Mouse (Mus musculus) ovary, postnatal 36 days (tissue): ENCODE data around the gene Aamdc.

Experiments
- DNase-seq: peaks from one replicate; pipeline ENCODE4 v3.0.0; 2022; ENCODE audit warnings: low spot score, mixed read lengths

Aamdc gene

DNA sequence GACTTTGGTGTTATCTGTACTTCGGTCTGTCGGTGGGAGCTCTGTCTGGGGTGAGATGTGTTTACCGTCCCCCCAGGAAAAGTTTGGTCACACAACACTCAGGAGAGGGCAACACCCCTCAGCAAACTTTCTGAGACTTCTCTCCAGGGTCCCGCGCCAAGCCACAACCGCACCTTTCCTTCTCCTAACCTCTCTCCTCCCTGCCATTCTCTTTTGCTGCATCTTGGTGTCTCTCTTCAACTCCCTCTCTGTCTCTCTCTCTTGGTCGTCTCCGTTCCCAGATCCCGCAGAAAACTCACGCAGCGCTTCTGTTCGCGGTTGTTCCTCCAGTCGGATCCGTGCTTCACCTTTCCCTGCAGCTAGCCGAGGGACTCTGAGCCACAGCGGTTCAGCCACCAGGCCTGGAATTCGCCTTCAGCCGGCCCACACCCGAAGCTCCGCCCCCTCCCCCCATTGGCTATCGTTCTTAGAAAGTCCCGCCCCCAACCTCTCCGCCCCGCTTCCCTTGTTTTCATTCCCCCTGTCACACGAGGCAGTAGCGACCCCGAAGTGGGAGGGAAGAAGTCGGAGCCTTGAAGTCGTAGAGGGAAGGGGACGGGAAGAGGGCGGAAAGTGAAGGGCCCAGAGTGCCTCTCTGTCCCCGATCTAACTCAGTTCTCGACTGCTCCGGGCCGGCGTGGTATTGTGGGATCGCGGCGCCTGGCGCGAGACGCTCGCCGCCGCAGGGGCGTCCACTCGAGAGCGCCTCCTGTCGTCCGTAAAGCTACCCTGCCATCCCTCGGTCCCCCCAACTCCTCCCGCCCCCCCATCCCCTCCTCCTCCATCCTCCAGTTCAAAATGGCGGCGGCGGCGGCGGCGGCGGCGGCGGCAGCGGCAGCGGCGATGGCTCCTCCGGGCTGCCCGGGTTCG is at the start of gene Aamdc, which contains the start of gene Rsf1:
Aamdc (minus strand) TSS at position 431 of the 909 bp plus-strand sequence.
Rsf1 (plus strand) TSS at position 823 of the 909 bp plus-strand sequence.
- DNase-seq = peak; percentile 92

DNA sequence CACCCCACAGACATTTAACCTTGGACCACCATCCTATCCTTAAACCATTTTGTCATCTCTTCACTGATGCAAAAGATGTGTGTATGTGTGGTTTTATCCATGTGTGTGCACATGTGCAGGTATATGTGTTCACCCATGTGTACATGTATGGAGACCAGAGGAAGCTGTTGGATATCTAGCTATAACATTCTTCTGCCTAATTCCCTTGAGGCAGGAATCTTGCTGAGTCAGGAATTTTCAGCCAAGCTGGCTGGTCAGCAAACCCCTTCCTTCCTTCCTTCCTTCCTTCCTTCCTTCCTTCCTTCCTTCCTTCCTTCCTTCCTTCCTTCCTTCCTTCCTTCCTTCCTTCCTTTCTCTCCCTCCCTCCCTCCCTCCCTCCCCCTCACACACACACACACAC is 44.1 kb upstream of the Aamdc start:
- no peak for DNase-seq

DNA sequence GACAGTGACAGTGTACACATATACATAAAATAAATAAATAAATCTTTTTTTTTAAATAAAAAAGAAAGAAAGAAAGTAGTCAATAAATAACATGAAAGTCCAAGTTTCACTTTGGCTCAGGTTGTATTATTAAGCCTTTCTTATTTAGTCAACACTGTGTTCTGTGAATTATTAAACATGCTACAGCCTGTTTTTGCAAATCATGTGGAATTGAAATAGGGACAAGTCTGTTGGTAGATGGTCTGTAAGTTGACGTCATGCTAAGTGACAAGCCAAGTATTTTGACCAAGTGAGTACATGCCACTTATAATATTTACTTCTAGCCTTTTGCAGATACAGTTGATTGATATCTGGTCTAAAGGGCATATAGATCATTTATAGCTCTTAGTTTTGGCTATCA is 43.4 kb upstream of the Aamdc start:
- DNase-seq = no peak

DNA sequence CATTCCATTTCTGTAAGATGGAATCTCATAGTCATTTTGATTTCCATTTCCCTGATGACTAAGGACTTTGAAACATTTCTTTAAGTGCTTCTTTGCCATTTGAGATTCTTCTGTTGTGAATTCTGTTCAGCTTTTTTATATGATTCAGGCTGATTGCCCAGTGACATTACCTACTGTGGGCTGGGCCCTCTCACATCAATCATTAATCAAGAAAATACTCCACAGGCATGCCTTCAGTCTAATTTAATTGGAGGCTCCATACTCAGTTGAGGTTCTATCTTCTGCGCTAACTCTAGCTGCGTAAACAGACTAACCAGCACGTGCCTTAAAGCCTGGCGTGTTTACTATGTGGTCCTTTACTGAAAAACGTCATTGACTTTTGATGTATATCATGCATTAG is 42.0 kb upstream of the Aamdc start:
- no peak for DNase-seq

DNA sequence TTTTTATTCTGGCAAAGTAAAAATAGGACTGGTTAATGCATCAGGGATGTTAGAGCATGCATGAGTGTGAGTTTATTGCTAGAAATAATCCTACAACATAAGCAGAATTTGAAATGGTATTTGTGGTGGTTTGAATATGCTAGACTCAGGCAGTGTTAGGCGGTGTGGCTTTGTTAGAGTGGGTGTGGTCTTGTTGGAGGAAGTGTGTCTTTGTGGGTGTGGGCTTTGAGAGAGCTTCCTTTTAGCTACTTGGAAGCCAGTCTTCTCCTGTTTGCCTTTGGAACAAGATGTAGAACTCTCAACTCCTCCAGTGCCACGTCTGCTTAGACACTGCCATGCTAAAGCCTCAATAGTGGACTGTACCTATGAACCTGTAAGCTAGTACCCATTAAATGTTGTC is 19.3 kb upstream of the Aamdc start:
- DNase-seq = no peak

DNA sequence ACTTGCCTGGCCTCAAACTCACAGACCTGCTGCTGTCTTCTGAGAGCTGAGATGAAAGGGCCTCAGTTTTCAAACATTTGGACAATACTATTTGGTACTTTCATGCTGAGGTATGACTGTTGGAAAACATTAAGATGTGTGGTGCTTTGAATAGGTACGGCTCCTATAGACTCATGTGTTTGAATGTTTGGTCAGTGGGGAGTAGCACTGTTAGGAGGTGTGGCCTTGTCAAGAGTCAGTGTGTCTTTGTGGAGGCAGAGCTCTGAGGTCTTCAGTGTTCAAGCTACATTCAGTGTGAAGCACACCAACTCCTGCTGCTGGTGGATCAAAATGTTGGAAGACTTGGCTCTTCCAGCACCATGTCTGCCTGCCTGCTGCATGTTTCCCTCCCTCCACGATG is 14.2 kb upstream of the Aamdc start:
- no peak for DNase-seq

DNA sequence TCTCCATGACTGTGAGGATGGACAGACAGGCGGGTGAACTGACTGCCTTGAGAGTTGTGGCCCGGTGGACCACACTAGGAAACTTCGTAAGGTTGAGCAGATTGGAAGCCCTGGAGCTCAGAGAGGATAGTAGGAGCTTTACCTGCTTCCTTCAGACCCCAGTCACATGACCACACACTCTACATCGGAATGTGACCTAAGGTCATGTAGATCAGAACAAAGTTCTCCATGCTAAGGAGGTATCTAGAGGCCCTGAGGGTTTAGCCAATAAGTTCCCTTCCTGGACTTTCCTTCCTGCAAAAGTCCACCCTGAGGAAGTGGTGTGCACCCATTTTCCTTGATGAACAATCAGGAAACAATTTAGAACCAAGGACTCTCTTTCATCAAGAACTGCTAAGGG is 13.1 kb upstream of the Aamdc start:
- DNase-seq = no peak

DNA sequence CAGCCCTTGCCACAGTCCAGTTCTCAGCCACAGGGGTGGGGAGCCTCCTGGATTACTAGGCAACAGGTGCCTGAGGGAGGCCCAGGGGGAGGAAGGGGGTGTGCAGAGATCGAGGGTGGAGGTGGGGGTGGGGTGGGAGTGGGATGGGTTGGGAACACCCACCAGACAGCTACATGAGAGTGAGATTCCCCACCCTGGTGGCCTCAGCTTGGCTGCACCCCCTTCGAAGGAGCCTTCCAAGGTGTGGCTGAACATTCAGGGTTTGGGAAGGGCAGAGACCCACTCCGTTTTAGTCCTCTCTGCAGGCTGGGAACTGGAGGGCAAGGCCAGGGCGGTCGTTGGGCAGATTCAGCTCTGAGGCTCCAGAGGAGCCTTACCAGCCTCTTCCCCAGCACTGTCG is 12.0 kb upstream of the Aamdc start:
- DNase-seq = no peak

DNA sequence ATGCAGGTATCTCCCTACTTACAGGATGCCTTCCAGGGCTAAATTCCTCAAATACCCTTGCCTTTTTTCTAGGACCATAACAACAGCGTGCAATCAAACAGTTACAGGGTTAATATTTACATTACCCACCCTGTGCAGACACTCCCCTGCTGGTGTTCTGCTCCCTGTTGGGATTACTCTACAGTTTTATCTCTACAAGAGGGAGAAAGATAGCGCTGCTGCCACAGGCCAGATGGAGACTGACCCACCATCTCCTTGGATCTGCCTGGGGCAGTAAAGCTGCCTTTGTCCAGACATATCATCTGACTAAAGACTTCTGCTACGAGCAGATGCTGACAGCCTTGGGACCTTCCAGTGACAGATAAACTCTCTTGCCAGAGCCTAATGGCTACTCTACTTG is 11.2 kb upstream of the Aamdc start:
- no peak for DNase-seq

DNA sequence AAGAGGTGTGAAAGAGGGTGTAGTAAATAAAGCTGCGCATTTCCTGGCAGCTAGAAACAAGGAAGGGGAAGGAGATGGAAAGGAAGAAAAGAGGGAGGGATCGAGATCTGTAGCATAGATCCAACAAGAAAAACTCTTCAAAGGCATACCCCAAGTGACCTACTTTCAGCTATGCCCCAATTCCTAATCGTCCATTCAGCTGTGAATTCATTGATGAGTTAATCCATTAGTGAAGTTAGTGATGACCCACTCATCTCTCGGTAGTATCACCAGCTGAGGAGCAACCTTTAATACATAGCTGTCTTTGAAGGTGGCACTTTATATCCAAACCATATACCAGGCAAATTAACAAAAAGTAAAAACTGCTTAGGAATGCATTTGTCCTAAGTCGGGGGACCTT is 9.2 kb upstream of the Aamdc start:
- DNase-seq = no peak

DNA sequence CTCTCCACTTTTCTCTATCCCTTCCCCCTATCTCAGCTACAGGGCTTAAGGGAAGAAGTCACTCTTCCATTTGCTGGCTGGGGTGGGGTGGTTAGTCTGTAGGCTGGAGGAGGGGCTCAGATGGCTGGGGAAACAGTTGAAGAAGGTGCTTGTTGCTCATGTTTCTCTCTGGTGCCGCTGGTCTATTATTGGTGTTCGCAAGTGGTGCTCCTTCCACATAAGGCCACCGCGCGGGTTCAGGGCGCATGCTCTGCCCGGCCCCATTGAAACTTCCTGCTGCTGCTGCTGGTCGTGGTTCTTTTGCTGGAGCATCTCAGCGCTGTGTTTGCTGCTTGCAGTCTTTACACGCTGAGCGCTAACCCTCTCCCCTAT is 1.5 kb upstream of the Aamdc start:
- peak; percentile 81 for DNase-seq

DNA sequence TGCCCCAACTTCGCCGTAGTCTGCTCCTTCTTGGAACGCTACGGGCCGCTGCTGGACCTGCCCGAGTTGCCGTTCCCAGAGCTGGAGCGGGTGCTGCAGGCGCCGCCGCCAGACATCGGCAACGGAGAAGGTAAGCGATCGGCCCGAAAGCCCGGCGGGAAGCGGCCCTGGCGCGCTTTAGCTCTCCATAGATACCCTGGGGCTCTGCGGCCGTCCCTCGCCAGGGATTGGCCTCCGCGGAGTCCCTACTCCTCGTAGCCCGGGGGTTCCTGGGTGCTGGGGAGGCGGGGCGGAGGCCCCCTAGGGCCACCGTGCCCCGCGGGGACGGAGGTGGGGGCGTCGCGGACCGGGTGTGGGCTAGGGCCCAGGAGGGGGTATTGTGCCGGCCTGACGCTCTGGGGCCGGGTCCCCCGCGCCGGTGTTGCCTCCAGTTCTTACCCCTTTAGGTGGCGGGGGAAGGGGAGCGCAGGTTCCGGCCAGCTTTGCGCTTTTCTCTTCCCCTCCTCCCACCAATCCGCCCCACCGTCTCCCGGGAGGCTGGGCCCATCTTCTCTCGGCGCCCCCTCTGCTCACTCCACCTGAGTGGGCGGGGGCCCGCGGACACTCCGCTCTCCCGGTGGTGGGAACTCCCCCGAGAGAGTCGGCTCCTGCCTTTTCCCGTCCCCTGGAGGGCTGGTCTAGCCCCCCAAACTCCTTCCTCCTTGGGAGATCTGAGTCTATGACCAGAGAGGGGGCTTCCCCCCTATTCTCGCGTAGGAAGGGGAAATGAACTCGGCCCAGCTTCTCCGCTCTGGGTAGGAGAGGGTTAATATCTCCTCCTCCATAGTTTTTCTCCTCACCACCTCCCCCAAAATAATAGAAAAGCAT is 912 bp upstream of the Aamdc start:
- peak; percentile 51 for DNase-seq

DNA sequence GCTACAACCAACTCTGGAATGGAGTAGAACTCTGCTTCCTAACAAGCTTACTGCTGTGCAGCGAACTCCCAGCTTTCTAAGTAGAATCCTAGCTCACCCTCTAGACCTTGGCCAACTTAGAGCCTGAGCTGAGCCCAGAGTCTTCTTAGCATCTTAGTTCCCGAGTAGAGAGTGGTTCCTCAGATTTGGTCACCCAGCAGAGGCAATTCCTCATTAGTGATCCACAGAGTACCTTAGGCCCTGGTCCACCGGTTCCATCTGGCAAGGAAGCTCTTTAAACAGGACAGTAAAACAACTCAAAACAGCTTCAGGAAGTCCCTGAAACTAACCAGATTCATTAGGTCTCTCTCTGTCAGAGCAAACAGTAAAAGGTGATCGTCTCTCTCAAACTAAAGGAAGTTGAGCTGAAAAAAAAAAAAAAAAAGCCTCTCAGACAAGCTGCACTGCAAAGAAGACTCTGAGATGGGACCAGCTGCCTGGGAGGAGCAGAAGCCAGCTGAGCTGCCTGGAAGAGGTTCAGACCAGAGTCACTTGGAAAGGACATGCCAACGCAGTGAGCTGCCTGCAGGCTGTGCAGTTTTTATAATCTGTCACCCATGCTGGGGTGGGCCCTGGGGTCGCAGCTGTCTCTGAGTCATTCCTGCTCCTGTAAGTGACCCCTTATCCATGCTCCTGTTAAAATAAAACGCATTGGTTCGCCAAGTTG is 783 bp downstream of the Aamdc start:
- peak; percentile 32 for DNase-seq

DNA sequence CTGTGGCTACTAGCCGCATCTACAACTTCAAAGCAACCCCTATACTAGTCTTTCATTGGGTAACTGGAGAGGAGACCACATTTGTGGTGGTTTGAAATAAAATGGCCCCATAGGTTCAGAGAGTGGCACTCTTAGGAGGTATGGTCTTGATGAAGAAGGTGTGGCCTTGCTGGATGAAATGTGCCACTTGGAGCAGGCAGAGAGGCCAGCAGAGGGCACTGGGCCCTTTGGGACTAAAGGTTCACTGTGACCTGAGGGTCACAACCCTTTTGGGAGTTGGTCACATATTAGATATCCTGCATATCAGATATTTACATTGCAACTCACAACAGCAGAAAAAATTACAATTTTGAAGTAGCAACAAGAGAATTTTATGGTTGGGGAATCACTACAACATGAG is 8.9 kb downstream of the Aamdc start:
- DNase-seq = no peak

DNA sequence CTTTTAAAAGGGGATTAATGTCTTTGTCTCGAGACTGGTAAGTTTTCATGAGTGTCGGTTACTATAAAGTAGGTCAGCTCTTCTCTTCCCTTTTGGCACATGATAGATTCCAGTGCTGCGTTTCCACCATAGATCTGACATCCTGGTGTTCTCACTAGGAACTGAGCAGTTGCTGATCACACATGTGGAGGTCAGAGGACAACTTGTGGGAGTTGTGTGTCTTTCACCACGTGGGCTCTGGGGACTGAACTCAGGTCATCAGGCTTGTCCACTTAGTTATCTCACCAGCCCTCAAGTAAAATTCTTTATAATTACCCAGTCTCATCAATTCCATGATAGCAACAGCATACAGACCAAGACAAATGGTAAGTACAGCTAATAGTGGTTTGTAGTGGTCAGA is 9.9 kb downstream of the Aamdc start:
- no peak for DNase-seq

DNA sequence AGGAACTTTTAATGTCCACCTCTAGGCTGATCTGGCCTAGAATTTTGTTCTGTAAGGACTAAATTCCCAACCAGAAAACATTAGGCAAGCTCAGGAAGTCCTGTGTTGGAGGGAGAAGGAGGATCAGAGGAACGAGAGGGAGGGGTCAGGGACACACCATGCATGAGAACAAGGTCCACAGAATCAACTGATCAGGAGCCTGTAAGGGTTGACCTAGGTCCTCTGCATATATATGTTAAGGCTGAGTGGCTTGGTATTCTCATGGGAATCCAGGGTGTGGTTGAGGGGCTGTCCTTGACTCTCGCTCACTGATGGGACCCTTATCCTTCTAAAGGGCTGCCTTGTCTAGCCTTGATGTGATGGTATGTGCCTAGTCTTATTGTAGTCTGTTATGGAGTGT is 15.7 kb downstream of the Aamdc start:
- no peak for DNase-seq

DNA sequence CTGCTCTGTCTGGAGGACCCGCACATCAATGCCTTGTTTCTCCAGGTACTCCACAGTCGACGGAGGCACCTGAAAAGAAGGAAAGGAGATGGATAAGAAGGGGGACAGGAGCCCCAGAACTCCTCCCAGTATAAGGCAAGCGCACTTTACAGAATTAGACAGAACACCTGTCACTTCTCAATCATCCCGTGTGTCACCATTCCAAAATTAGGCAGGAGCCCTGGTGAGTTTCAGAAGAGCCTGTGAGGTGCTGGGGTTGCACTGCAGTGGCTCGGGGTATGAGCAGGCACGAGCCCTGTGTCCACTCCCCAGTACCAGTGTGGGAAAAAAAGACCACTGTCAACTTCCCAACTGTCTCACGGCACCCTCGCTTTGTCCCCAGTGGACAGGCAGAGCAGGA is 28.6 kb downstream of the Aamdc start:
- no peak for DNase-seq

DNA sequence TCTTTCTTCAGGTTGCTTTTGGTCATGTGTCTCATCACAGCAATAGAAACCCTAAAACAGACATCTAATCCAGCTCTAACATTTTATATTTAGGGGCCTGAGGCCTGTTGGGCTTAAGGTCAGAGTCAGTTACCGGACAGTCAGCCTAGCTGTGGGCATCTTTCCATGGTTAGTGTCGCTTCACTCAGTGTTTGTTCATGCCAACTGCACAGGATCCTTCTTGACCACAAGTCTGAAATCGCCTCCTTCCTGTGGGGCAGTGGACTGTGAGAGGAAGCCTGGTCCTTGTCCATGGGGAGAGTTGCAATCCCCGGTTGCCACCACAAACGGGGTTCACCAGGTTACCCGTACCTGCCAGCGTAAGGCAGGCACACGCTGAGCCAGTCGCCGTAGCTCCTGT is 30.0 kb downstream of the Aamdc start:
- DNase-seq = no peak

DNA sequence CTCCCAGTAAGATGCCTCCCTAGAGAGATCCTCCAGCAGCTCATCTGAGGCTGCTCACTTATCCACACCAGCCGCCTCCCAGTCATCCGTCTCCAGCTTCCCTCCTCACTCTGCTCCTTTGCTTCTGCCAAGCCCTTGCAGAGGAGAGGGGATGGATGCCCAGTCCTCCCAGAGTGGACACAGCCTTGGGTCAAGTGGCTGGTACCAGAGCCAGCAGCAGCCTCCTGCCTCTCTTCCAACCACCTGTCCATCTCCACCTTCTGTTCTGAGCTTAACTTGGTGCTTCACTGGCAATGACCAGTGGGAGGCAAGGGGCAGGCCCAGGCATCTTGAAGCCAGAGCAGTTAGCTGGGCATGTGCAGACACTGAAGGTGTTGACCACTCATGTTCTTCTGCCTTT is 32.8 kb downstream of the Aamdc start:
- DNase-seq = no peak

DNA sequence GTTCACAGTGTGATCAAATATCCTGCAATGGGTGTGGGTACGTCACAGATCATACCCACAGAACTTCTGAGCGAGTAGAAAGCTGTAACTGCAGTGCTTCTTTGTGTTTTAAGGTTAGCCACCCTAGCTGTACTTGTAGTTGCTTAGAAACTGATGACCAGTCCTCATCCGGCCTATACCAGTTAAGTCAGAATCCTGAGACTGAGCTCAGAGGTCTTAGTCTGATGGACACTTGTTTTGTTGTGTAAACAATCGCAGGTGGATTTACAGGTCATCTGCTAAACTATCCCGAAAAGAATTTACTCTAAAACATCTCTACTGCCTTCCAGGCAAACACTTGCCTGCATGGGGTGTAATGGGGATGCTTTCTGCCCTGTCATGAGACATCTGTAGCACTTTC is 42.7 kb downstream of the Aamdc start:
- no peak for DNase-seq

DNA sequence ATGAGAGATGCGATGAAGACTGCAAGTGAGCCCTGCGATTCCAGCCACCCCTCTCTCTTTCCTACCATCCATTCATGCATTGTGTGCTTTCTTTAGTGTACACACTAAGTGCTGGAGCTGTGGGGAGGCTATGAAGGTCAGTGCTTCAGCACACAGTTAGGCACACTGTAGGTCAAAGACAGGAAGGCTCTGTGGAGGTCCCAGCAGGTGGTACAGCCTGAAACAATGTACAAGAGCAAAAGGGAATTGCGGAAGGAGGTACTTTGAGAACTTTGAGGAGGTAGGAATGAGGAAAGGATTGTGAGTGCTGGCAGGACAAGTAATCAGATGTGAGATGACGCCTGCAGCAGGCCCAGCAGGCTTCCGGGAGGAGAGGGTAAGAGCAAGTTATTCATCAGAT is 43.8 kb downstream of the Aamdc start:
- DNase-seq = no peak

DNA sequence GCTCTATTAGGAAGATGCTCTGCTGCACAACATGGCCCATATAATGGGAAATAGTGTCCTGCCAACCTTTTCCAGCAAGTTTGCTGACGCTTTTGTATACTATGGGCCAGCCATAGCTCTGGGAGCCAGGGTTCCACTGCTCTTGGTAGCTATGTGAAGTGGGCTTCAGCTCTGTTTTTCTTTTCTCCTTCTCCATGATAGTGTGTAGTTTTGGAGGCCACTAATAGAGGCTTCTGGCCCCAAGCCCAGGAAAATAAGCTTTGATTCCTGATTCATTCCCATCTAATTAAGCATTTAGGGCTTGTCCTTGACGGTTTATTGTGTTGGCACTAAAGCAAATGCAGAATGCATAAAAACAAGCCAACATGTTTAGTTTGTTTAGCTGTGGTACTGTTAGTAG is 59.4 kb downstream of the Aamdc start:
- no peak for DNase-seq

DNA sequence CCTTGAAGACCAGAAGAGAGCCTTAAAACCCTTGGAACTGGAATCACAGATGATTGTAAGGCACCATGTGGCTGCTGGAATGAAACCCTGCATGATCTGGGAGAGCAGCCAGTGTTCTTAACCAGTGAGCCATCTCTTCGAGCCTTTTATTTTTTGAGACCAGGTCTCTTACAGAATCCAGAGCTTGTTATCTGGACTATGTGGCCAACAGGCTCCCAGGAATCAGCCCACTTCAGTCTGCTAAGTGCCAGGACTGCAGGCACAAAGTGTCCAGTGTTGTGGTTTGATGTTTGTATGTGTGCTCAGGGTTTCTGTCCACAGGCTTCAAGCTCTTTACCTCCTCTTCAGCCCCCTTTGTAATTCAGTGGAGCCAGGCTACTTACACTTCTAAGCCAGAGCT is 64.5 kb downstream of the Aamdc start:
- no peak for DNase-seq
